Mouse (Mus musculus) NIH3T3 (cell line): ENCODE measurements around the gene Smg5.

ENCODE experiments used
- DNase-seq: peaks from one replicate; pipeline ENCODE4 v3.0.0-alpha.2; 2012; ENCODE audit warnings: low read depth

The Smg5 gene

DNA sequence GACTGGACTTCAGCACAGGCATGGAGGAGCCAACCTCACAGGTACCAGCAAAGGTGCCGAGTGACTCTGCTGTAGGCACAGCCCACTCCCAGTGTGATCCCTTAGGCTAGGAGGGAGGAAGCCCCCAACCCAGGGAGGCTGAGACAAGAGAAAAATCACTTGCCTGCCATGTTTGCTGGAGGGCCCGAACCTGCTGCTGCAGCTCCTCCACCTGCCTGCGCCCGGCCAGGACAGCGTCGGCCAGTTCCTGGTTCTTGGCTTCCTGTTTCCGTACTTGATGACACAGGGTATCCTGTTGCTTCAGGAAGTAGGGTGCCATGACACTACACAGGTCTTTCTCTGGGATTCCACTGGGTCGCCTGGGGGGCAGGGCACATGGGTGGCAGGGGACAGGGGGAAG is 59.7 kb downstream of the Smg5 start:
- DNase-seq, result no peak

DNA sequence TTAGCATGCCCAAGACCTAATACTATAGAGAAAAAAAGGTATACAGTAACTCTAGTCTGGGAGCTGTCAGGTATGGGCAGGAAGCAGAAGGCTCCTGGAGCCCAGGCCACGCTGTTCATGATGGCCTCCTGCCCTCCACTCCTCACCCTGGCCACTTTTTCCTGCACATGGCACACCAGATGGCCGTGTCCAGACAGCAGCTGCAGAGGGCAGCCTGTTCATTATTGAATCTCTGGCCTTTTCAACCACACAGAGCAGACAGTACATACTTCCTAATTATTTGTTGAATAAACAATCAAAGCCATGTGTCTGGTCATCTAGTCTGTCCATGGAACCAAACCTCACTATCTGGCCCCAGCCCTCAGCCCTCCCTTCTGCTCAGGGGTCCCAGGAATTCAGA is 62.6 kb downstream of the Smg5 start:
- DNase-seq, result no peak

DNA sequence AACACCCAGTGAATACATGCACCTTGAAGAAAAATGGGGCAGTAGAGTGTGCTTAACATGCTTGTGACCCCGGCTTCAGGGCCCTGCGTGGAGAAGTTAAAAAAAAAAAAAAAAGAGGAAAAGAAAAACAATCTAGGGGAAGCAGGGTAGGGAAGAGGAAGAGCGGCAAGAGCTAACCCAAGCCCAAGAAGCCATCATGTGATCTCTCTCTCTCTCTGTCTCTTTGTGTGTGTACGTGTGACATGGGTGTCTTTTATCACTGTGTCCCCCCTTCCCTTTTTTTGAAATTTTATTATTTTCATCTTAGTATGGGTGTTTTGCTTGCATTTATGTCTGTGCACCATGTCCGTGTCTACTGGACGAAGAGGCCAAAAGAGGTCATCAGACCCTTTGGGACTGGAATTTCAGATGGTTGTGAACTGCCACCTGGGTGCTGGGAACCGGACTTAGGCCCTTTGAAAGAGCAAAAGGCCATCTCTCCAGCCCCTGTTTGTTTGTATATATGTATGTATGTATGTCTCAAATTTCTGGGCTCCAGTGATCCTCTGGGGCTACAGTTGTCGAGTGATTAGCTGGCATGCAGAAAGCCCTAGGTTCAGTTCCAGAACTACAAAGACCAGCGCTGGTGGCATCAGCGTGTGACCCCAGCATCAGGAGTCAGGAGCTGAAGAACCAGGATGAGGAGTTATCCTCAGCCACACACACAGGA is 67.6 kb downstream of the Smg5 start:
- DNase-seq, result no peak

DNA sequence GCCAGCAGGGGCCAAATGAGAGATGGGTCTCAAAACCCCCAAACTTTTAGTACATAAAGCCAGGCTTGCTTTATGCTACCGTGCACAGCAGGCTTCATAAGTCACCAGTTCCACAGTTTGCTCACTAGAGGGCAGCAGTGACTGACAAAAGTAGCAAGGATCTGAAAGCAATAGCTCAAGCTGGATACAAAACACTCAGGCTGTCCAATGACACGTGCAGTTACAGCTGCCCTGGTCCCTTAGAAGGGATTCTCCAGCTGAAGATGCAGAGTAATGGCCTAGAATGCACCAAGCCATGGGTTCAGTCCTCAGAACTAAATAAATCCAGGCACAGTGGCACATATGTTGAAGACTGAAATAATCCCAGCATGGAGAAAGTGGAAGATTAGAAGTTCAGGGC is 71.0 kb downstream of the Smg5 start:
- peak; percentile 92 for DNase-seq

DNA sequence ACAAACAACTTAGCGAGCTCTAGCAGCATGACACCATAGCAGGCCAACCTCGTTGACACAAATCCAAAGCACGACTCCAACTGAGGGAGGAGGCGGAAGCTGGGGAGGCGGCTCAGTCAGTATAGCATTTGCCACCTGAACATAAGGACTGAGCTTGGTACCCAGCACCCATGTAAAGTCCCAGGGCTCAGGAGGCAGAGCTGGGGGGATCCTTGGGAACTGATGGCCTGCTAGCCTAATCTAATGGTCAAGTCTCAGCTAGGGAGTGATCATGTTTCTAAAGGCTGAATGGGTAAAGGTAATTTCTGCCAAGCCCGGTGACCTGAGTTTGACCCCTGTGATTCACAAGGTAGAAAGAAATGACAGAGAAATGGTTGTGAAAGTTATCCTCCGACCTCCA is 71.5 kb downstream of the Smg5 start:
- peak; percentile 35 for DNase-seq

DNA sequence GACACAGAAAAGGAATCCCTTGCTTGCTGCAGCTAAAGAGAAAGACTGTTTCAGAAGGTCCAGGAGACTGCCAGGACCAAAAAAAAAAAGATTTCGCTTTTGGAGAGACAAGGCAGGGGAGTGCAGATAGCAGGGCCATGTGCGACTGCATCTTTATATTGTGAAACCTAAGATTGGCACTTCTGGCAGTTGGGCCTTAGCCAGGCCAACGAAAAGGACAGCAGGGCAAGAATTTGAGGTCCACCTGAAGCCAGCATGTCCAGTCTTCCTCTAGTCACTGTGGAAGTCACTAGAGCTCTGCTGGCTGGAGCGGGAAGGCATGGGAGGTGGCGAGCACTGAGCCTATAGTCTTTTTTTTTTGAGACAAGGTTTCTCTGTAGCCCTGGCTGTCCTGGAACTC is 72.9 kb downstream of the Smg5 start:
- DNase-seq, result peak; percentile 17

DNA sequence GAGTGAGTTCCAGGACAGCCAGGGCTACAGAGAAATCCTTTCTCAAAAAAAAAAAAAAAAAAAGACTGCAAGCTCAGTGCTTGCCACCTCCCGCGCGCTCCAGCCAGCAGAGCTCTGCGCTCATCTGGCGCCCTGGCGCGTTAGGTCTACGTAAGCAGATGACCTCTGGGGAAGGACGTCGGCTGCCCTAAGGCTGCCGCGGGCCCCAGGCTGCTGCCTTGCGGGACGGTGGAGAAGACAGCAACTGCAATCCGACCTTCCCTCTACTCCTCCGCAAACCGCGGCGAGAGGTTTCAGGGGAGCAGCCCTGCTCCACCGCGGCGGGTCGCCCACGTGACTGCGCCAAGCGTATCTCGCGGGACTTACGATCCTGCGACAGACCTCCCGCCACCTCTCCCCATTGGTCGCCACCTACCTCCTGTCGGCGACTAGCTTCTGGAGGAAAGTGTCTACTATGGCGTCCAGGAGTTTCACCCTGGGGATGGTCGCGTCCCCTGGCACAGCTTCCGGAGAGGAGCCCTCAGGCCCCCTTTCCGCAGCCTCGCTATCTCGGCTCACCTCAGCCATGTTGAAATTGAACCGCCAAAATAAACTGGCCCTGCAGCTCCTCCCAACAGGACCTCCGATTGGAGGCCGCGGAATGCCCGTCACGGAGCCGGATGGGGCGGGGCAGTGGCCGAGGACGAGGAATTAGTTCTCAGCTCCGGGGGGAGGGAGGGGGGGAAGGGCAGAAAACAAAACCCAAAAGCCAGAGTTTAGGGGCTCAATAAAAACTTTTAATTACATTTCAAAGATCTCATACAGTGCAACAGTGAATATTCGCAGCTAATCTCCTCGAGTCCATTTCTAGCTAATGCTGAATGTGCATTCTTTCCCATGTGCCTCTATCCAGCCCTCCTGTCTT is 73.9 kb downstream of the Smg5 start, which contains the start of gene Pmf1:
Gene Pmf1, minus strand, starts transcription at position 591 of the 904 bp plus-strand sequence.
- peak; percentile 94 for DNase-seq

DNA sequence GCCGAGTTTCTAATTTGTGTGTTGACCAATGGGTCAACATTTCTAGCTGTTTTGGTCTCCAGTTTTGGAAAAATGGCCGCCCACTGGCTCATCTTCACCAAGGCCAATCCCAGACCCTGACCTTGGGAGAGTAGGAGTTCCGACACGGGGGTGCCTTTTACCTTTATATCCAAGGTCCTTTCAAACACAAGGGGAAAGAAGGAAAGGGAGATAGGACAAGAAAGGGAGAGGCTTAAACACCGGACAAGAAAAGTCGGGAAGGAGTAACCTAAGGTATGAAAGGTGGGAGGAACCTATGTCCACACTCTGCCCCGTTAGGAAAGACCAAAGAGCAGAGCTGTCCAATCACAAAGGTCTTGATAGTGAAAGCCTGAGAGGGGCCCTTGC is 74.6 kb downstream of the Smg5 start:
- no peak for DNase-seq

DNA sequence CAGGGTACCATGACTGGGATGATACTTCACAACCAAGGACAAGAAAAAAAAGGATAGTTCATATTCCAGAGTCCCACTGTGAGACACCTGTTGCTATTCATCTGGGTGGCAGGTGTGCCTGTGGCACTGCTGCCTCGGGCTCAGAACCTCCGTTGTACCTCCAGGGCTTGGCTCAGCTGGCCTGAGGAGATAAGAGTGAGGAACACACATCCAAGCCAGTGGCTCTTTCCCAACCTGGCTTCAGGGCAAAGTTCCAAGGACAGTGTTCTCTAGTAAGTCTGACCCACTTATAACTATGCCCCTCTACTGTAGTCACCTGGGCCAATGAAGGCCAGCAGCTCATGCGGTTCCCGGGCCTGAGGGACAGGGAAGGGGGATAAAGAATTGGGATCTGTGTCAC is 75.6 kb downstream of the Smg5 start:
- no peak for DNase-seq
